15 mouse cellular contexts compared by ENCODE assay signal in the genomic region with DNA sequence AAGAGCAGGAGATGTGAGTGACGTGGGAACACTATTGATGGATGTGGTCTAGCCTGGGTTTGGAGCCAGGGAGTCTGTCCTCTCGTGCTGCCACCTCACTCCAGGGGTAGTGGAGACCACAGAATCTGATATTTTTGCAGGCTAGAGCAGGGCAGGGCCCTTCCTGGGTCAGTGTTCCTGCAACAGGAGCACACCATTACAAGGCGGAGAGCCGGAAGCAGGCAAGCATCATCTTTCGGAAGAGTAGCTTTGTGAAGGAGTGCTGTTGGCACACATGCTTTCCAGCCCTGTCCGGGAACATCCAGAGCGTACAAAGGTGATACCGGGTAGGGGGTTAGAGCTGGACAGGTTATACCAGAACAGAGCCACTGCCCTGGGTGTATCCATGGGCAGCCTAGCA. TPM values are rescaled to one million over a fixed set of nuclear protein-coding genes. Genes with fewer than 3 reads are reported as not detected.
"Had no signal": no experiment of that assay in that cellular context is flagged by ENCODE, and none has a peak within 500 bp of the region (broad histone marks: within the 10 kb centered on the region; RNA-seq: fewer than 3 reads in every experiment).

No protein-coding gene starts in this region.

- DNase-seq: kidney, postnatal 10 days; left cerebral cortex, postnatal 4 days; lung, adult 2 months; lung, postnatal 4 days; retina, postnatal 1 day; right cerebral cortex, postnatal 25 days; spleen, adult 18-20 months; thymus, postnatal 36 days had no signal

- H3K36me3 ChIP-seq: kidney, embryonic 15.5 days; limb, embryonic 12.5 days; limb, embryonic 15.5 days; midbrain, embryonic 13.5 days; neural tube, embryonic 13.5 days; stomach, embryonic 15.5 days had no signal

- H3K4me3 ChIP-seq: kidney, embryonic 15.5 days; limb, embryonic 12.5 days; limb, embryonic 15.5 days; midbrain, embryonic 13.5 days; neural tube, embryonic 13.5 days; stomach, embryonic 15.5 days had no signal

- H3K9ac ChIP-seq: kidney, embryonic 15.5 days; limb, embryonic 12.5 days; limb, embryonic 15.5 days; midbrain, embryonic 13.5 days; neural tube, embryonic 13.5 days; stomach, embryonic 15.5 days had no signal

- ATAC-seq: midbrain, embryonic 13.5 days had no signal

- H3K27ac ChIP-seq: kidney, embryonic 15.5 days; limb, embryonic 12.5 days; limb, embryonic 15.5 days; midbrain, embryonic 13.5 days; neural tube, embryonic 13.5 days; stomach, embryonic 15.5 days had no signal

- H3K4me2 ChIP-seq: kidney, embryonic 15.5 days; limb, embryonic 12.5 days; limb, embryonic 15.5 days; midbrain, embryonic 13.5 days; neural tube, embryonic 13.5 days; stomach, embryonic 15.5 days had no signal

- H3K27me3 ChIP-seq: kidney, embryonic 15.5 days; limb, embryonic 12.5 days; limb, embryonic 15.5 days; midbrain, embryonic 13.5 days; neural tube, embryonic 13.5 days; stomach, embryonic 15.5 days had no signal

- H3K9me3 ChIP-seq: kidney, embryonic 15.5 days; limb, embryonic 12.5 days; limb, embryonic 15.5 days; midbrain, embryonic 13.5 days; neural tube, embryonic 13.5 days; stomach, embryonic 15.5 days had no signal

- H3K4me1 ChIP-seq: limb, embryonic 15.5 days; midbrain, embryonic 13.5 days; neural tube, embryonic 13.5 days; stomach, embryonic 15.5 days had no signal

RNA-seq across cellular contexts. Expression of a gene that starts 0.6 kb away (rescaled TPM):
- total RNA-seq: megakaryocyte progenitor cell, adult 5-6 weeks had no signal
